In the genomic region with DNA sequence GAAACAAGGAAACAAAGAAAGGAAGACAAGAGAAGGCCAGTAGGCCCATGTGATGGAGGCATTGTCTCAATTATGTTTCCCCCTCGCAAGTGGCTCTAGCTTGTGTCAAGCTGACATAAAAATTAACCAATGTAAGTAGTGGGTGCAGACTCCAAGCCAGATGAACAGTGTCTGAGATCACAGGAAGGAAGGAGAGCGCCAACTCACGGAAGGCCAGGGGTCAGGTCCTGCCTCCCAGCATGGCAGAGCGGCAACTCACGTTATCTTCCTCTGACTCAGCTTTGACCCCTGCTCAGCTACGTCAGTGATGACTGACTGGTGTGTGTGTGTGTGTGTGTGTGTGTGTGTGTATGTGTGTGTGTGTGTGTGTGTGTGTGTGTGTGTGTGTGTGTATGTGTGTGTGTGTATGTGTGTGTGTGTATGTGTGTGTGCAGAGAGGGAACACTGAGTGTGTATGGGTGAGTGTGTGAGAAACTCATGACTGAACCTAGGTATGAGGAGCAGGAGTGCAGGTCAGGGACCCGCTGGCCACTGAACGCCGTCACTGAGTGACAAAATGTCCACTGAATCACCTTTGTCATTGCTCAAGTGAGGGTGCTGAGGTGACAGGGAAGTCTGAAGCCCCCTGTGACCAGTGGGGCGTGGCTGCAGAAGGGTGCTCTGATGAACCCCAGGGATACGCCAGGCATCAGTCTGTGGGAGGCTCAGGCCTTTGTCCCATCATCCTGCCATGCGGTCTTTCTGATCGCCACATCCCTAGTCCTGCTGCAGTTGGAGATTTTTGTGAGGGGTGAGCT, we compare ENCODE assay signal across 9 mouse cellular contexts. TPM values are rescaled to one million over a fixed set of nuclear protein-coding genes. Genes with fewer than 3 reads are reported as not detected.
DNase-seq lines count a peak whose midpoint lies in the region; ATAC-seq and TF ChIP-seq lines count a peak whose summit lies in the region.
"Had no signal": no experiment of that assay in that cellular context is flagged by ENCODE, and none has a peak within 500 bp of the region (broad histone marks: within the 10 kb centered on the region; RNA-seq: fewer than 3 reads in every experiment).

No protein-coding gene starts in this region.

- TF ChIP-seq CTCF in layer of hippocampus, adult 2 months (conservative IDR thresholded peaks at IDR 0.05), result no peak
- no peak for TF ChIP-seq CTCF in liver, adult 2 months (IDR thresholded peaks at IDR 0.05; ENCODE audit: low read depth, low read length)

- no peak for TF ChIP-seq POLR2A in liver, adult 2 months (IDR thresholded peaks at IDR 0.05; ENCODE audit: extremely low read depth, insufficient read depth, low read length)

- WGBS in liver, adult 2 months, result 55% methylated on average over 13 of the region's 13 CpGs

- H3K27ac ChIP-seq in layer of hippocampus, adult 2 months, result no peak overlapping the region
- H3K27ac ChIP-seq in ES-E14 (ENCODE audit: insufficient read depth, low read depth, low read length, poor library complexity, severe bottlenecking), result no peak overlapping the region
- H3K27ac ChIP-seq in liver, adult 2 months (replicated peaks; ENCODE audit: insufficient read depth, low read depth, low read length), result no peak overlapping the region

- H3K36me3 ChIP-seq in ES-E14 (ENCODE audit: control insufficient read depth, insufficient read depth, low read length, poor library complexity, severe bottlenecking), result no peaks in the 10 kb centered on the region
- H3K36me3 ChIP-seq in liver, adult 2 months (ENCODE audit: control insufficient read depth, insufficient read depth, low read length), result no peaks in the 10 kb centered on the region

- H3K4me1 ChIP-seq in ES-E14 (ENCODE audit: control insufficient read depth in 2 of 2, insufficient read depth in 2 of 2, low read length in 2 of 2, poor library complexity in 1 of 2), result peaks cover 0 to 2% of the 10 kb centered on the region in 2 experiments; a peak in 1 of 4 replicates
- 0 out of 2 replicates have a peak, but pooled peaks cover 2% of the 10 kb centered on the region for H3K4me1 ChIP-seq in liver, adult 2 months (ENCODE audit: control insufficient read depth, insufficient read depth, low read length)

- no peak overlapping the region for H3K4me3 ChIP-seq in layer of hippocampus, adult 2 months
- no peak overlapping the region for H3K4me3 ChIP-seq in ES-E14 (ENCODE audit: insufficient read depth in 1 of 2, low read depth in 1 of 2, low read length in 2 of 2, poor library complexity in 1 of 2, severe bottlenecking in 1 of 2)
- no peak overlapping the region for H3K4me3 ChIP-seq in liver, adult 2 months (ENCODE audit: insufficient read depth, low read depth, low read length)

- peak; percentile 5 for DNase-seq in cerebellum, adult 11-12 months
- DNase-seq in layer of hippocampus, adult 8-10 months (ENCODE audit: low spot score in 2 of 2), result peak; percentile 1 to 2
- DNase-seq in layer of hippocampus, adult 2 months (ENCODE audit: low spot score in 2 of 2), result no peak
- no peak for DNase-seq in ES-E14 (ENCODE audit: low read depth, low spot score)
- DNase-seq in liver, adult 2 months (ENCODE audit: extremely low read depth, low read depth, low spot score), result peak; percentile 68
- no peak for DNase-seq in left cerebral cortex, adult 11 months (ENCODE audit: low spot score)

- no peaks in the 10 kb centered on the region for H3K79me2 ChIP-seq in liver, adult 2 months (ENCODE audit: control insufficient read depth, insufficient read depth, low read length)

- in situ Hi-C loops in ES-E14 (cut with MboI; ENCODE audit: low sequenced_read_pairs in 2 of 2, unreplicated experiment in 2 of 2), result no loop called here

- H3K9me3 ChIP-seq in ES-E14 (ENCODE audit: control insufficient read depth, insufficient read depth, low read depth, low read length), result peaks cover 4% of the 10 kb centered on the region; the same call in 1 of the 2 replicates

- no peak overlapping the region for H3K9ac ChIP-seq in ES-E14 (ENCODE audit: insufficient read depth, low read depth, low read length, poor library complexity, severe bottlenecking)
- no peak overlapping the region for H3K9ac ChIP-seq in liver, adult 2 months (ENCODE audit: low read depth, low read length)

- no peak for ATAC-seq in cerebellum, adult (ENCODE audit: insufficient number of reproducible peaks, low FRiP score, low TSS enrichment)
- peak; percentile 37; the same call in 1 of the 2 replicates for ATAC-seq in granulocyte monocyte progenitor cell, adult 5-6 weeks (replicated peaks; ENCODE audit: poor library complexity, severe bottlenecking)

- no peaks in the 10 kb centered on the region for H3K27me3 ChIP-seq in liver, adult 2 months (ENCODE audit: control insufficient read depth, insufficient read depth, low read length)

TF ChIP-seq in ES-E14, 5 proteins besides CTCF, POLR2A, EP300 and RAD21:
- TF ChIP-seq ZNF384 (IDR thresholded peaks at IDR 0.05; ENCODE audit: low read depth, low read length) (0 out of 2 replicates have a peak, but pooled peaks have one; percentile 46), MAFK (IDR thresholded peaks at IDR 0.05; ENCODE audit: insufficient read depth, low read depth, low read length) (no peak)
TF ChIP-seq in ES-E14: peak in this region for 1.

RNA-seq across cellular contexts. Expression of gene Ptgis, which starts 53.1 kb away (rescaled TPM):
- 1 to 10 TPM; 1.7 to 2.2 (median 1.7) TPM for total RNA-seq in layer of hippocampus, adult 8-10 months (2022)
- total RNA-seq in layer of hippocampus, adult 2 months (2021), result under 1 TPM; 0.72 to 0.81 TPM
- 16.1 and 23.8 TPM in 2 replicates for total RNA-seq in ES-E14 (2012; rRNA removed)
- total RNA-seq in granulocyte monocyte progenitor cell, adult 5-6 weeks (2014; fragmentation: Nextera tagmentation), result not detected in 2 replicates
- not detected in 2 replicates for total RNA-seq in granulocyte monocyte progenitor cell, adult 5-6 weeks (2017)
- total RNA-seq in liver, adult 2 months (2014; rRNA removed), result 1.0 and 1.1 TPM in 2 replicates
- 1.4 and 3.1 TPM in 2 replicates for polyA plus RNA-seq in liver, adult 2 months (2012; rRNA removed)
- total RNA-seq: hematopoietic stem cell, adult 5-6 weeks had no signal

RNA-seq across cellular contexts. Expression of gene B4galt5, which starts 55.5 kb away (rescaled TPM):
- 10 to 100 TPM; 34.6 to 43.0 (median 39.7) TPM for total RNA-seq in layer of hippocampus, adult 8-10 months (2022)
- 10 to 100 TPM; 38.1 to 43.9 TPM for total RNA-seq in layer of hippocampus, adult 2 months (2021)
- 40.5 and 61.7 TPM in 2 replicates for total RNA-seq in ES-E14 (2012; rRNA removed)
- total RNA-seq in granulocyte monocyte progenitor cell, adult 5-6 weeks (2014; fragmentation: Nextera tagmentation), result 12.3 and 19.3 TPM in 2 replicates
- total RNA-seq in granulocyte monocyte progenitor cell, adult 5-6 weeks (2017), result 5.0 and 13.1 TPM in 2 replicates
- total RNA-seq in liver, adult 2 months (2014; rRNA removed), result 8.1 and 17.7 TPM in 2 replicates
- polyA plus RNA-seq in liver, adult 2 months (2012; rRNA removed), result 14.9 and 15.7 TPM in 2 replicates

Comparison
In these comparisons a context has a peak if more than half of its experiments do, and no peak if none do; other contexts are left out.
1. DNase-seq: peak in cerebellum, adult 11-12 months (single experiment), layer of hippocampus, adult 8-10 months (2 of 2) and liver, adult 2 months (single experiment); none in layer of hippocampus, adult 2 months (0 of 2), ES-E14 (single experiment) and left cerebral cortex, adult 11 months (single experiment).